Mouse (Mus musculus) neural tube, embryonic 10.5 days (tissue): ENCODE measurements around the gene Sem1.
A peak's percentile ranks its signal among the peaks of the same experiment; 100 is the strongest.
"Not testable (repeated sequence)": the region's sequence is repeated elsewhere in the genome, so short reads cannot be mapped to it uniquely, and the experiment has no call there.

ENCODE experiments used
- DNase-seq: peaks from one replicate; pipeline ENCODE4 v3.0.0-alpha.2; 2017; ENCODE audit warnings: low spot score; ENCODE audit errors: extremely low spot score

The Sem1 gene

GRCm38 (mm10) chr6:6578304-6579149, at the start of gene Sem1:
Gene Sem1 (minus strand): TSS chr6:6578663.
- peak; percentile 88 for DNase-seq

DNA sequence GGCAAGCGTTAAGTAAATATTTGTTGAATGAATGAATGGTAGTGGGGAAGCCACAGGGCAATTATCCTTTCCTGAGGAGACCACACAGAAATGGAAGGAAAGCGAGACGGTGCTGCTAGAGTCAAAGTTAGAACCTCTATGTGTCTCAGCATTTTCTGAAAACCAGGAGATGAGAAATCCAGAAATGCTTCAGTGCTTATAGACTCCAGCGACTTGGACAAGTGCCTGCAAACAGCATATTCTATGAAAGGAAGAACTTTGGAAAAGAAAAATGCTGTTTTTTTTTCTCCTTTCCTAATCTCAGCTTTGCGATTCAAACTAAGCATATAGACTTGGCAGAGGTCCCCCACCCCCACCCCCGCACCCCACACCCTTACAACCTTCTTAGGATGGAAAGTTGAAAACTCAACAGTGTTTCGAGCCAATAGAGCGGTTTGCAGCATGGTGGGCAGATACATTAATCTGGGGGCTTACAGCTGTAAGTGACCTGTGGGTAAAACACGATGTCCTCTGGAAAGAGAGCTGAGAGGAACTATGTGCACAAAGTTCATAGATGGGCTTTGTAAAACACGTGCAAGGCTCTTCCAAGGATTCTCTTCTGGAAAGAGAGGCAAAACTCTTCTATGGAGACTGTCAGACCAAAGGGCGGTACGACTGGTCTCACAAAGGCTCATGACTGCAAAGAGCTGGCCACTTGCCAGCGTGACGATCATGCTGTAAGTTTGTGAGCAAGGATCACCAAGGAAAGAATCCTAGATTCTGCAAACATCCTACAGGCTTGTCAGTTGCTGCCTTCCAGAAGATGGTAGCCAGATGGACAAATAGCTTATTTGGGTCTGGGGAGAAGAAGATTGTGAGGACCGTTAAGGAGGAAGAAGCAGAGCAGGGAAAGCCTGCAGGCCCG, 44.6 kb upstream of the Sem1 start:
- DNase-seq: no peak

DNA sequence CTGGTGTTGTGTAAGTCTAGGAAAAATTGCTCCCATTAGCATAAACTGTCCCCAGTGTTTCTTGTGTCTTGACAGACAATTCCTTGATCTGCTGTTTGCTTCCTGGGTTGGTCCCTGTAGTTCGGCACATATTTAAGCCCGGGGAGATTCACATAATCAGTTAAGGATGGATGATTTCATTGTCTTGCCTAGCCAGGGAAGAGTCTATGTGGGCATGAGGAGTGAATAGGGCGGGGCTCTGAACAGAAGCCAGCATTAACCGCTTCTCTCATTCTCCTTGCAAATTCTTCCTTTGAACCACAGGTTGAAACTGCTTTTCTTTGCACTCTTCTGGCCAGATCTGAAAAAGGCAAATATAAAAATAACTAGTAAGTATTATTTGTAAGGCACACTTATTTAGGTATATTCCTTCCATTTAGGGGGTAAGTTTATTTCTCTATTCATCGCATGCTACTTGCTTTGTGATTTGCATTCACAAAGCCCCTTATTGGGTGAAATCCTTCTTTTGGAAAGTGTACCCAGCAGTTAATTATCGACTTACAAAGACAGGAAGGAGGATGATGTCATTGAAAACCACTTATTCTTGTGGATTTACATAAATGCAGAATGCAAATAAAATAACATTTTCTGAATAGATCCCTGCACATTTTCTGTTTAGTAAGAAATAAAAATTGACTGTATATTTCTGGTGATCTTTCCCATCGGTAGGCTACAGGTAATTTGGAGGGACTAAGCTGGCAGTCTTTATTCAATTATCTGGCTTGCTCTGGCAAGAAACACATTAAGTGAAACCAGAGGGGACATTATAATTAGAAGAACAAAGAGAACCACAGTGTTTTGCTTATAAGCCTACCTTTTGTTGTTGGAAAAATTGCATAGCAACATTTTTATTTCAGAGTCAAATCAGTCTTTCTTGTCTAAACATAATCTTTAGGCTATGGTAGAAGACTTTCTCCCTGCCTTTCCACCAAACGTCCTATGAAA, 25.4 kb upstream of the Sem1 start:
- DNase-seq: no peak

GRCm38 (mm10) chr6:6586313-6586712, 7.8 kb upstream of the Sem1 start:
- no peak for DNase-seq

GRCm38 (mm10) chr6:6581849-6582248, 3.4 kb upstream of the Sem1 start:
- no peak for DNase-seq

GRCm38 (mm10) chr6:6577741-6578284, 650 bp downstream of the Sem1 start:
- DNase-seq: no peak

DNA sequence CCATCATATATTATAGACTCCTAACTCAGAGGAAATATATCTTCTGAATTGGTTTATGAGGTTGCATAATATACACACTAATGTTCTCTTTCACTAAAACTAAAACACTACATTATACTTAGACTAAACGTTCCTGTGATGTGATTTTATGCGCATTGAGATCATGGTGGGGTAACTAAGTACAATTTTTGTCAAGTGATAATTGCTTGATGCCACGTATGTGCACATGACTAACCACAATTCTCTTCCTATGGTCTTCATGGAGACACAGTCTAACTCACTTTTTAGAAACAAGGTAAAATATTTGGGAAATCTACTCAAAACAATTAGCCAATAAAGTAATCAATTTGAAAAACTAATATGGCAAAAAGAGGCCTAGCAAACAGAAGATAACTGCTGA, 1.2 kb downstream of the Sem1 start:
- no peak for DNase-seq

DNA sequence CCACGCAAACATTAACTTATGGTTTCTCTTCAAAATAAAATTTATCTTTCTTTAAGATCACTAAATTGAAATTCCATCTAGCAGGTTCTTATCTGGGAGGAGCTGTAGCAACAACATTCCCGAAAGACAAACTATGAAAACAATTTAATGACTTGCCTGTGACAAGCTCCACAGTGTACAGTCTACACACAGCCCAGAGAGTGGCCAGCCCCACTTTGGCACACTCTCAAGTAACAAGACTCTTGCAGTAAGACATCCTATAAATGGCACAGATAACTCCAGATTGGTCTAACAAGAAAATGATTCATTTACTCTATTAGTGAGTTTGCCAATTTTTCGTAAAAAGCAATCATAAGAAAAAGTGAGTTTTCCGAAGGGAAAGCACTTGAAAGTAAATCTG, 2.7 kb downstream of the Sem1 start:
- DNase-seq: no peak

DNA sequence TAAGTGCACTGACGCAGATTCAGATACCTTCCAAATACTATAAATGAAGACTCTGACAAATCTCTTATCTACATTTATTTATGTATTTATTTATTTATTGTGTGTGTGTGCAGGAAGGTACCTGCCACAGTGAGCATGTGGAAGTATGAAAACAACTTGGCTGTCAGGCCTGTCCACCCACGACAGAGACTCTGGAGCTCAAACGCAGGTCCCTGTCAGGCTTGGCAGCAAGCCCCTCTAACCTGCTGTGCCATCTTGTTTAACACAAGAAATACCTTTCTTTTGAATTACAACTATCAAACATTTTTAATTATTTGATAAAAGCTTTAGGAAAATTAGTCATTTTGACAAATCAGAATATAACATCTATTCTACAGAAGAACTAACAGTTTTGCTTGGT, 10.0 kb downstream of the Sem1 start:
- no peak for DNase-seq

DNA sequence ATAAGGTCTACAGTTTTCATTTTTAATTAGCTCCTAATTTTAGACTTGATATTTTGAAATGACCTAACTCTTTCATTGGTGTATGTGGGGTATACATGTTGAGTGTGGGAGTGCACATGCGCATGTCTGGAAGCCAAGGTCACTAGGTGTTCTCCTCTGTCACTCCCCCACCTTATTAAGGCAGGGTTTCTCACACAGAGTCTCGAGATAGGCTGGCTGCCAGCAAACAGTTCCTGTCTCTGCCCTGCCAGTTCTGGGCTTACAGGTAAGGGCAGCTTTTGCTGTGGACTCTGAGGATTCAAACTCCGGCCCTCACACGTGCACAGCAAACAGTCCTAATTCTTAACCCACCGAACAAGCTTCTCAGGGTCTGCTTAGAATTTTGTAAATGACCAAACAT, 14.8 kb downstream of the Sem1 start:
- DNase-seq: no peak

DNA sequence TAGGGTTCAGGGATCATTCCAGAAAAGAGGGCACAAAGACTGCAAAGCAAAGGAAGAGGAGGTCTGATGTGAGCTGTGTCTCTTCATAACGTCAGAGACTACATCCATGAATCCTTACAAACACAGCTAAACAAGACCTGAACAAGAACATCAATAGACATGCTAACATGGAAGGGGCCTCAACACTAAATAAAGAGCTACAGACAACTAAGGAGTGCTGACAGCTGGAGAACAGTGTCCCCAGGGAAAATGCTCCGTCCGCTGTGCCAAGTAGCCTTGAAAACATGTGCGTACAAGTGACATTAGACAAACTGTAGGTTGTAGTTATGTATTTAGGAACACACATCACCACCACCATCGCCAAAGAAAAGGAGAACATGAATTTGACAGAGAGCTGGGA, 15.7 kb downstream of the Sem1 start:
- no peak for DNase-seq

DNA sequence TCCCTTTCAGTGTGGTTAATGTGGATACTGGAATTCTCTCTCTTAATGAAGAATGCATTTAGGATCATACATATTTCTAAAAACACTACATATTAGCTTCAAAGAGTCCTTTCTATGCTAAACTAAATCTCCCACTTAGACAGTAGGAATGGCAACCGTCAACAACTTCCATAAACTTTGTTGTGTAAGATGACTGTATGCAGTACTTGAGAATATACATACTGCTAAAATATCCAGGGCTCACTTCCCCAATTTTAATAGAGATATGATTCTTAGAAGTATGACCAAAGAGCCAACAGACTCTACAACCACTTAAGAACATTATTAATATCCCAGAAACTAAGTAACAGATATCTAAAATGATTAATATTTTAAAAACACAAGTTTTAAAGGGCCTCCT, 20.8 kb downstream of the Sem1 start:
- no peak for DNase-seq

DNA sequence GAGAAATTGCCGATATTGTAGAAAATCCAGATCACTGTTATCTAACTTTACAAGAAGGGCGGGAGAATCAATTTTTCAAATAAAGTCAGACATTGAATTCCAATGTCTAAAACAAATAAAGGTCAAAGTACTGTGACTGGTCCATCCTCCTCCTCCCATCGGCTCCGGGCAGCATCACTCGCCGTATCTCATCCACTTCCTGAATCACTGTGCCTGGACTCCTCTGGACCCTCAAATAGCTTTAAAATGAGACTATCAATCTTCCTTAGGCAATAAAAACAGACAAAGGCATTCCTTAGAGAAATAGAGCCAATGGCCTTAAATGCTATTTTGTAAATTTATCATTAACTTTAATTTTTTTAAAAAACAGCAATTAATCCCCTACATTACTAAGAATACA, 26.5 kb downstream of the Sem1 start:
- DNase-seq: no peak

GRCm38 (mm10) chr6:6547997-6548396, 30.5 kb downstream of the Sem1 start:
- DNase-seq: no peak

- DNase-seq: no peak
Observed at GRCm38 (mm10) chr6:6544255-6544645, 34.2 kb downstream of the Sem1 start.

- DNase-seq: no peak
Observed at GRCm38 (mm10) chr6:6543606-6544254, 34.7 kb downstream of the Sem1 start.

GRCm38 (mm10) chr6:6542133-6542532, 36.3 kb downstream of the Sem1 start:
- DNase-seq: no peak

DNA sequence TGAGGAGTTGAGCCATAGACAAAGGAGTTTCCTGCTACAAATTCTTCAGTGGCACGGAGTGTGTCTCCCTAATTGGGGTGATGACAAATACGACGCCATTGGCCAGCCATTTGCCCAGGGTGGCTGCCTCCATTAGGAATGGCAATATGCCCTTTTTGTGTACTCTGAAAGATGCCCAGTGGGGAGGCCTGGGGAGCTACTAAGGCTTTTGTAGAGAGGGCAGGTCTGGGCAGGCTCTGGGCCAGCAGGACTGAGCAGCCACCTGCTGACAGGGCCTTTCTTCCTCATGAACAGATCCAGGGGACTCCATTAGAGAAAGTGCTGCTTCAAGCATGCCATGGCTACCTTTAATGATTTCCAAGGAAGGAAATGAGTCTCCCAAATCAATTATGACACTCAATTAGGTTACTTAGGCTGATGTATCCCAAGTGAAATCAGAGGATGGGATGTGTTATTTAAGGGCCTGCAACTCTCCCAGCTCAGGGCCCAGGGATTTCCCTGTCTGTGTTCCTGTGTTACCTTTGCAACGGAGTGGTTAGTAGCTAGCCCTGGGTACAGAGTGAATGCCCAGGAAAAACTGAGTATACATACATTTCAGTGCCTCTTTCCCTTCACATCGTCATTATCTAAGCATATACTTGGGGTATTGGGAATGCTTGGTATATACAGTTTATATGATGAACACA, 41.5 kb downstream of the Sem1 start:
- DNase-seq: no peak

- DNase-seq: not testable (repeated sequence)
Observed at GRCm38 (mm10) chr6:6536359-6536758, 42.1 kb downstream of the Sem1 start.
